Comparison of ENCODE assay signal across 8 mouse cellular contexts in the genomic region with DNA sequence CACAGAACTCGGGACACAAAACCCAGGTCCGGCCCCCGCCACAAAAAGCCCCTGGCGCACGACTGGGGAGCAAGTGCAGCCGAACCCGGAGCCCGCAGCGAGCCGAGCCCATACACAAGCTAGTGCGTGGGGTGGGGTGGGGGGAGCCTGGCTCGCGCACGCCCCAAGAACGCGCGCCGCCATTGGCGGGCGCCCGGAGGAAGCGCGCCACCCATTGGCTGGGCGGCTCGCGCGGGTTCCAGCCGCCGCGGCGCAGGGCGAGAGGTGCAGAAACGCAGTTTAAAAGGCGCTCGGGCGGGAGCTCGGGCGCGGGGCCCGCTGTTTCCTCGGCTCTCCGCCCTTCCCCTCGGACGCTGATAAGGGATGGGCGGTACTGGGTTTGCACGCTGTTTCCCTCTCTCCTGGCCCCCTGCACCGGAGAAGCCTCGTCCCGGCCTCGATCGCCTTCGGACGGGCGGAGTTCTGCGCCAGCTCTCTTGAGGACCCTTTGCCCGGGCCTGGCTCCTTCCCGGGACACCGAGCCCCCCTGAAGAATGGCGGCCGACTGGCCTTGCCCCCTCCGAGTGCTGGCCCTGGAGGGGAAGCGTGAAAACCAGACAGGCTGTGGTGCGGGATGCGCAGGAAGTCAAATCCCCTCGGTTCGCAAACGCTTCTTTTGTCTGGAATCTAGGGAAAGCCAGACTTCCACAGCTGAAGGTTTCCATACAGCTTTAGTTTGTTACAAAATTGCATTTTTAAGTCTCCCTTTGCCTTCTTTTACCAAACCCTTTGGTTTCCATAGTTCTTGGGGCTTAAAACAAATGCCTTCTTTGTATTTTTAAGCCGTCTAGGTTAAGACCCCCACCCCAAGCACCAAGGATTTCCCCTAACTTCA. TPM values are rescaled to one million over a fixed set of nuclear protein-coding genes. Genes with fewer than 3 reads are reported as not detected.
DNase-seq lines count a peak whose midpoint lies in the region; ATAC-seq lines count a peak whose summit lies in the region.

No protein-coding gene starts in this region.

- WGBS in intestine, embryonic 16.5 days, result under 1% methylated on average over 66 of the region's 68 CpGs
- WGBS in midbrain, embryonic 10.5 days, result under 1% methylated on average over 68 of the region's 68 CpGs

- H3K4me2 ChIP-seq in intestine, embryonic 16.5 days (ENCODE audit: low read depth, low read length), result peak overlapping the region; percentile 80

- peak overlapping the region; percentile 100 for H3K27ac ChIP-seq in intestine, embryonic 16.5 days (ENCODE audit: low read length)
- H3K27ac ChIP-seq in midbrain, embryonic 10.5 days (replicated peaks), result peak overlapping the region; percentile 100

- H3K4me3 ChIP-seq in intestine, embryonic 16.5 days (ENCODE audit: low read length), result peak overlapping the region; percentile 77
- peak overlapping the region; percentile 97 for H3K4me3 ChIP-seq in midbrain, embryonic 10.5 days

- peak; percentile 88 for DNase-seq in adrenal gland, adult 8-10 months
- peak; percentile 89 for DNase-seq in embryo, embryonic 11.5 days (ENCODE audit: low read depth, low spot score)
- peak; percentile 83 to 94 for DNase-seq in gastrocnemius, postnatal 36 days
- DNase-seq in left cerebral cortex, postnatal 36 days (ENCODE audit: low spot score in 2 of 2), result peak; percentile 95 to 98
- peak; percentile 94 for DNase-seq in midbrain, embryonic 10.5 days (ENCODE audit: low spot score)
- DNase-seq in right cerebral cortex, postnatal 36 days (ENCODE audit: low spot score in 2 of 2), result peak; percentile 84 to 91
- peak; percentile 96 for DNase-seq in yolk sac, embryonic 10.5 days (ENCODE audit: low spot score)

- peak overlapping the region; percentile 97 for H3K9ac ChIP-seq in intestine, embryonic 16.5 days (ENCODE audit: low read depth, low read length)

- H3K27me3 ChIP-seq in intestine, embryonic 16.5 days (replicated peaks; ENCODE audit: control insufficient read depth, insufficient read depth, low read length), result no peaks in the 10 kb centered on the region
- H3K27me3 ChIP-seq in midbrain, embryonic 10.5 days (ENCODE audit: low read depth, poor library complexity, severe bottlenecking), result no peaks in the 10 kb centered on the region

- intact Hi-C loops in gastrocnemius, postnatal 36 days (cut with DNase I), result loop anchor here (2.0 kb wide), 1 partner anchor 17 kb away; no protein-coding TSS in a partner anchor
- intact Hi-C loops in left cerebral cortex, postnatal 36 days (cut with DNase I), result loop anchor here (2.0 kb wide), 2 partner anchors 17 to 65 kb away; no protein-coding TSS in a partner anchor

- no peaks in the 10 kb centered on the region for H3K9me3 ChIP-seq in intestine, embryonic 16.5 days (ENCODE audit: control insufficient read depth, low read length)
- no peaks in the 10 kb centered on the region for H3K9me3 ChIP-seq in midbrain, embryonic 10.5 days (replicated peaks)

- no peaks in the 10 kb centered on the region for H3K36me3 ChIP-seq in intestine, embryonic 16.5 days (ENCODE audit: control insufficient read depth, insufficient read depth, low read length)
- H3K36me3 ChIP-seq in midbrain, embryonic 10.5 days, result peaks cover 18% of the 10 kb centered on the region

- peaks cover 20% of the 10 kb centered on the region; the same call in 1 of the 2 replicates for H3K4me1 ChIP-seq in intestine, embryonic 16.5 days (ENCODE audit: control insufficient read depth, insufficient read depth, low read length)
- peaks cover 38% of the 10 kb centered on the region for H3K4me1 ChIP-seq in midbrain, embryonic 10.5 days

- ATAC-seq in intestine, embryonic 16.5 days, result peak; percentile 98

RNA-seq across cellular contexts. Expression of gene Tmpo, which starts 9.4 kb away (rescaled TPM):
- 100 to 1,000 TPM in 2 of 4 experiments, 10 to 100 TPM in 2; 81.5 to 150 (median 108) TPM for total RNA-seq in adrenal gland, adult 8-10 months (2022)
- 10 to 100 TPM; 52.2 to 57.4 TPM for total RNA-seq in gastrocnemius, postnatal 36 days (2021)
- 110 and 111 TPM in 2 replicates for polyA plus RNA-seq in intestine, embryonic 16.5 days (2015; fragmentation: Nextera tagmentation; extraction: Ambion mirVana)
- 10 to 100 TPM; 34.6 to 41.3 TPM for total RNA-seq in left cerebral cortex, postnatal 36 days (2021)
- 272 and 275 TPM in 2 replicates for polyA plus RNA-seq in midbrain, embryonic 10.5 days (2016; fragmentation: Nextera tagmentation; extraction: Ambion mirVana)

RNA-seq across cellular contexts. Expression of gene Slc25a3, which starts 47.8 kb away (rescaled TPM):
- total RNA-seq in adrenal gland, adult 8-10 months (2022), result 1,000 to 10,000 TPM in 2 of 4 experiments, 100 to 1,000 TPM in 2; 882 to 1,292 (median 1,071) TPM
- total RNA-seq in gastrocnemius, postnatal 36 days (2021), result 1,000 to 10,000 TPM; 1,123 to 1,124 TPM
- polyA plus RNA-seq in intestine, embryonic 16.5 days (2015; fragmentation: Nextera tagmentation; extraction: Ambion mirVana), result 743 and 812 TPM in 2 replicates
- 100 to 1,000 TPM; 513 to 539 TPM for total RNA-seq in left cerebral cortex, postnatal 36 days (2021)
- polyA plus RNA-seq in midbrain, embryonic 10.5 days (2016; fragmentation: Nextera tagmentation; extraction: Ambion mirVana), result 384 and 388 TPM in 2 replicates

Comparison
In these comparisons a context has a peak if more than half of its experiments do, and no peak if none do; other contexts are left out.
1. Peak in every context shown above with its lines: DNase-seq, ATAC-seq, H3K4me3 ChIP-seq and H3K27ac ChIP-seq.